Mouse (Mus musculus): ENCODE measurements around the gene Prdx1. TPM values are rescaled to one million over a fixed set of nuclear protein-coding genes. Genes with fewer than 3 reads are reported as not detected.

Gene Prdx1
- total and polyA plus RNA-seq, 3 experiments = 14.8 to 303 (median 129) TPM

DNA sequence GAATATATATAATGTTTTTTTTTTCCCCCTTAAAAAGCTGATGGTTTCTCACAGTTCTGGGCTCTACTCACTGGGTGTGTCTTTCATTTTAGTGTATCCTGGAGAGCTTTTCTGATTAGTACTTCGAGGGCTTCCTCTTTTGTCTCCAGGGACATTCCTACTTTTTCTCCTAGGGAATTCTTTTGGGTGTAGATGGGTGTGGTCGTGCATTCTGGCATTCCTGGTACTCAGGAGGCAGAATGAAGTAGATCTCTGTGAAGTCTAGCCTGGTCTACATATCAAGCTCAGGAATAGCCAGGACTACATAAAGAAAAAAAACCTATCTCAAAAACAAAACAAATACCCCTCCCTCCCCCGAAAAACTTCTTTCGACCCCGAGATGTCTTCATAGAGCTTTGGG, 40.1 kb downstream of the Prdx1 start:
- no peak for ATAC-seq (ENCODE audit: extremely low read depth, insufficient number of reproducible peaks, low FRiP score, poor library complexity, severe bottlenecking)
- no peak for DNase-seq (ENCODE audit: low spot score)
- no peaks in the 10 kb centered on the region for H3K9me3 ChIP-seq (replicated peaks)
- TF ChIP-seq GATA1 (IDR thresholded peaks at IDR 0.05; ENCODE audit: borderline replicate concordance, low read length) = no peak
- no peak for TF ChIP-seq GATA2 (IDR thresholded peaks at IDR 0.05; ENCODE audit: borderline replicate concordance, low read depth, low read length)
- TF ChIP-seq CTCF (IDR thresholded peaks at IDR 0.05; ENCODE audit: low read depth, low read length) = no peak
- no peak for TF ChIP-seq TAL1 (conservative IDR thresholded peaks at IDR 0.05; ENCODE audit: low read depth, low read length)
- no peak for TF ChIP-seq POLR2AphosphoS5 (IDR thresholded peaks at IDR 0.05; ENCODE audit: insufficient replicate concordance, low read depth, low read length)
- no peaks in the 10 kb centered on the region for H3K27me3 ChIP-seq (ENCODE audit: insufficient read depth, low read length)
- peaks cover 22% of the 10 kb centered on the region for H3K4me1 ChIP-seq (ENCODE audit: insufficient read depth, low read depth, low read length)
- no peak overlapping the region for H3K4me3 ChIP-seq (ENCODE audit: low read depth, low read length)
- no peaks in the 10 kb centered on the region for H3K36me3 ChIP-seq (replicated peaks)

DNA sequence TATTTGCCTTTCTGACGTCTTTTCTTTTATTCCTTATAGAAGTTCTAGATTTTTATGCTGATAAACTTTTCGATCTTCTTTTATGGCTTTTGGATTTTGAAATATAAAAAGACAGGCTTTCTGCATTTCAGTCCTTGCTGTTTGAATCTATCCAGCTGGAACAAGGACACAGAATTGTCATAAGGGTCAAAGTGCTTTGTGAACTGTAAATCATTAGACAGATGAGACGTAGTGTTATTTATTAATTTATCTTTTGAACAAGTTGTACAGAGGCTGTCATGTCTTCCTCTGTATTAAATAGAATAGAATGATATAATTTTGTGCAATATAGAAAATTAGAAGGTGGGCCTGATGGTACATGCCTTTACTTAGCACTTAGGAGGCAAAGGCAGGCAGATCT, 42.1 kb downstream of the Prdx1 start:
- Histone ChIP-seq H3K4me1 (ENCODE audit: insufficient read depth, low read depth, low read length) (peaks cover 8% of the 10 kb centered on the region), H3K9me3 (replicated peaks) (no peaks in the 10 kb centered on the region), H3K27me3 (ENCODE audit: insufficient read depth, low read length) (peaks cover 6% of the 10 kb centered on the region), H3K4me3 (ENCODE audit: low read depth, low read length) (no peak overlapping the region), H3K36me3 (replicated peaks) (no peaks in the 10 kb centered on the region)
- no peak for TF ChIP-seq TAL1 (conservative IDR thresholded peaks at IDR 0.05; ENCODE audit: low read depth, low read length)
- no peak for TF ChIP-seq GATA1 (IDR thresholded peaks at IDR 0.05; ENCODE audit: borderline replicate concordance, low read length)
- TF ChIP-seq CTCF (IDR thresholded peaks at IDR 0.05; ENCODE audit: low read depth, low read length) = no peak
- TF ChIP-seq GATA2 (IDR thresholded peaks at IDR 0.05; ENCODE audit: borderline replicate concordance, low read depth, low read length) = no peak
- no peak for TF ChIP-seq POLR2AphosphoS5 (IDR thresholded peaks at IDR 0.05; ENCODE audit: insufficient replicate concordance, low read depth, low read length)
- DNase-seq (ENCODE audit: low spot score) (no peak), ATAC-seq (ENCODE audit: extremely low read depth, insufficient number of reproducible peaks, low FRiP score, poor library complexity, severe bottlenecking) (no peak)

DNA sequence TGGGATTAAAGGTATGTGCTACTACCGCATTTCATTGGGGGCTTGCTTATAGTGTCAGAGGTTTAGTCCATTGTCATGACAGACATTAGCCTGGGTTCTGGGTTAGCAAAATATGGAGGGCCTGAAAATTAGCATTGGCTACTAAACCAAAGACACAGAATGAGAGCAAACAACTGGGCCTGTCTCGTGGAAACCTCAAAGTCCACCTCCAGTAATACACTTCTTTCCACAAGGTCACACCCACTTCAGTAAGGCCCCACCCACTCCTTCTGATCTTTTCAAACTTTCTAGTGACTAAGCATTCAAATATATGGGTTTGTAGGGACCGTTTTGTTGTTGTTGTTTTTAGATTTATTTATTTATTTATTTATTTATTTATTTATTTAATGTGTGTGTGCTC, 44.2 kb downstream of the Prdx1 start:
- DNase-seq (ENCODE audit: low spot score) (no peak), ATAC-seq (ENCODE audit: extremely low read depth, insufficient number of reproducible peaks, low FRiP score, poor library complexity, severe bottlenecking) (no peak)
- H3K4me1 ChIP-seq (ENCODE audit: insufficient read depth, low read depth, low read length) = peaks cover 3% of the 10 kb centered on the region
- H3K4me3 ChIP-seq (ENCODE audit: low read depth, low read length) = no peak overlapping the region
- TF ChIP-seq GATA1 (IDR thresholded peaks at IDR 0.05; ENCODE audit: borderline replicate concordance, low read length) = no peak
- no peaks in the 10 kb centered on the region for H3K36me3 ChIP-seq (replicated peaks)
- no peaks in the 10 kb centered on the region for H3K9me3 ChIP-seq (replicated peaks)
- H3K27me3 ChIP-seq (ENCODE audit: insufficient read depth, low read length) = peaks cover 12% of the 10 kb centered on the region

DNA sequence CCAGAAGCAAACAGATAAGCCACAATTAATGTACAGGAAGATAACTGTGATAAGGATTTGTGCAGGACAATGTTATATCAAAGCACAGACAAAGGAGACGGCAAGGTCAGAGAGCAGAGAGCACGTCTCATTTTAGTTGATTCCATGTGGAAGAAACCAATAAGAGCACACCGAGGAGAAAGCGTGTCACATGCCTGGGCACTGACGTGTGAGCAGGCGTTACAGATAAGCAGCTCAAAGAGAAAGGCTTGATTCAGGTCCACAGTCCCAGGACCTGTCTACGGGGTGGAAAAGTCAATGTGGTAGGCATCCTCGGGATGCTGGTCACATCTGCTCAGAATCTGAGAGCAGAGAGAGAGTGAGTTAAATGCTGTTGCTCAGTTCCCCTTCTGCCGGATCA, 45.7 kb downstream of the Prdx1 start:
- ATAC-seq (ENCODE audit: extremely low read depth, insufficient number of reproducible peaks, low FRiP score, poor library complexity, severe bottlenecking) = no peak
- no peaks in the 10 kb centered on the region for H3K9me3 ChIP-seq (replicated peaks)
- no peak overlapping the region for H3K4me3 ChIP-seq (ENCODE audit: low read depth, low read length)
- TF ChIP-seq GATA1 (IDR thresholded peaks at IDR 0.05; ENCODE audit: borderline replicate concordance, low read length) (no peak), GATA2 (IDR thresholded peaks at IDR 0.05; ENCODE audit: borderline replicate concordance, low read depth, low read length) (no peak), POLR2AphosphoS5 (IDR thresholded peaks at IDR 0.05; ENCODE audit: insufficient replicate concordance, low read depth, low read length) (no peak), TAL1 (conservative IDR thresholded peaks at IDR 0.05; ENCODE audit: low read depth, low read length) (no peak), CTCF (IDR thresholded peaks at IDR 0.05; ENCODE audit: low read depth, low read length) (no peak)
- H3K4me1 ChIP-seq (ENCODE audit: insufficient read depth, low read depth, low read length) = peaks cover 3% of the 10 kb centered on the region
- no peaks in the 10 kb centered on the region for H3K36me3 ChIP-seq (replicated peaks)
- DNase-seq (ENCODE audit: low spot score) = no peak
- peaks cover 16% of the 10 kb centered on the region for H3K27me3 ChIP-seq (ENCODE audit: insufficient read depth, low read length)

DNA sequence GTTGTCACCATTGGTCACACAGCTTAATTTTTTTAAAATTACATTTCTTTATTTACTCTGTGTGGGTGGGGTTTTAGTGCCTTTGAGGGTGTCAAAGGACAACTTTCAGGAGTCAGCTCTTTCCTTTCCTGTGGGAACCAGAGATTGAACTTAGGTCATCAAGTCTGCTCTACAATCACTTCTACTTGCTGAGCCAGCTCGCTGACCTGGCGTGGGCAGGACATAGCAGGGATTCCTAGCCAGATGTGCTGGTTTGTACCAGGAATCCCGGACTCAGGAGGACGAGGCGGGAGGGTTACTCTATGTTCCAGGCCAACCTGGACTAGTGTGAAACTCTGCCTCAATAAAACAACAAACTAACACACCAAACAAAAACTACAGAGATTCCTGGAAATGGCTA, 47.0 kb downstream of the Prdx1 start:
- ATAC-seq (ENCODE audit: extremely low read depth, insufficient number of reproducible peaks, low FRiP score, poor library complexity, severe bottlenecking) (no peak), DNase-seq (ENCODE audit: low spot score) (no peak)
- no peaks in the 10 kb centered on the region for H3K36me3 ChIP-seq (replicated peaks)
- peaks cover 3% of the 10 kb centered on the region for H3K4me1 ChIP-seq (ENCODE audit: insufficient read depth, low read depth, low read length)
- H3K27me3 ChIP-seq (ENCODE audit: insufficient read depth, low read length) = peaks cover 19% of the 10 kb centered on the region
- TF ChIP-seq TAL1 (conservative IDR thresholded peaks at IDR 0.05; ENCODE audit: low read depth, low read length) = no peak
- TF ChIP-seq CTCF (IDR thresholded peaks at IDR 0.05; ENCODE audit: low read depth, low read length) = no peak
- TF ChIP-seq GATA1 (IDR thresholded peaks at IDR 0.05; ENCODE audit: borderline replicate concordance, low read length) = no peak
- no peak for TF ChIP-seq POLR2AphosphoS5 (IDR thresholded peaks at IDR 0.05; ENCODE audit: insufficient replicate concordance, low read depth, low read length)
- TF ChIP-seq GATA2 (IDR thresholded peaks at IDR 0.05; ENCODE audit: borderline replicate concordance, low read depth, low read length) = no peak
- no peaks in the 10 kb centered on the region for H3K9me3 ChIP-seq (replicated peaks)
- H3K4me3 ChIP-seq (ENCODE audit: low read depth, low read length) = no peak overlapping the region

DNA sequence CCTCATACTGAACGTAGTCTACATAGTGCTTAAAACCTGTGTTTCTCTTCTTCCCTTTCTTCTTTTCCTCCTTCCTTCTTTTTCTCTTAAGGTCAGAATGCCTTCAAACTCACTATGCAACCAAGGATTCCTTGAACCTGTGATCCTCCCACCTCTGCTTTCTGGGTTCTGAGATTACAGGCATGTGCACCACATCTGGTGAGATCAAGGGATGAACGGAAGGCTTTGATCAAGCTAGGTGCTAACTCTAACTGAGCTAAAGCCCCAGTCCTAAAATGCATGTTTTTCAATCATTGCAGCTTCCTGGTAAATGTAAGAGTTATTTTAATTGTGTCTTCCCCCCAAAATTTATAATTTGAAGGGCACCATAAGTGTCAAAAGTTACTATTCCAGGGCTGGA, 49.7 kb downstream of the Prdx1 start:
- H3K4me3 ChIP-seq (ENCODE audit: low read depth, low read length) = no peak overlapping the region
- TF ChIP-seq GATA2 (IDR thresholded peaks at IDR 0.05; ENCODE audit: borderline replicate concordance, low read depth, low read length) (no peak), GATA1 (IDR thresholded peaks at IDR 0.05; ENCODE audit: borderline replicate concordance, low read length) (no peak), CTCF (IDR thresholded peaks at IDR 0.05; ENCODE audit: low read depth, low read length) (no peak), TAL1 (conservative IDR thresholded peaks at IDR 0.05; ENCODE audit: low read depth, low read length) (no peak), POLR2AphosphoS5 (IDR thresholded peaks at IDR 0.05; ENCODE audit: insufficient replicate concordance, low read depth, low read length) (no peak)

More for the DNA sequence above, 49.7 kb downstream of the Prdx1 start:
- DNase-seq (ENCODE audit: low spot score) (no peak), ATAC-seq (ENCODE audit: extremely low read depth, insufficient number of reproducible peaks, low FRiP score, poor library complexity, severe bottlenecking) (no peak)
- Histone ChIP-seq H3K36me3 (replicated peaks) (no peaks in the 10 kb centered on the region), H3K9me3 (replicated peaks) (no peaks in the 10 kb centered on the region), H3K4me1 (ENCODE audit: insufficient read depth, low read depth, low read length) (peaks cover 2% of the 10 kb centered on the region), H3K27me3 (ENCODE audit: insufficient read depth, low read length) (peaks cover 19% of the 10 kb centered on the region)
